Mouse (Mus musculus): ENCODE results near the gene Tub. TPM values are rescaled to one million over a fixed set of nuclear protein-coding genes. Genes with fewer than 3 reads are reported as not detected.

Gene Tub
- total RNA-seq, 1 experiment from 2014 or later, result 0.70 TPM

DNA sequence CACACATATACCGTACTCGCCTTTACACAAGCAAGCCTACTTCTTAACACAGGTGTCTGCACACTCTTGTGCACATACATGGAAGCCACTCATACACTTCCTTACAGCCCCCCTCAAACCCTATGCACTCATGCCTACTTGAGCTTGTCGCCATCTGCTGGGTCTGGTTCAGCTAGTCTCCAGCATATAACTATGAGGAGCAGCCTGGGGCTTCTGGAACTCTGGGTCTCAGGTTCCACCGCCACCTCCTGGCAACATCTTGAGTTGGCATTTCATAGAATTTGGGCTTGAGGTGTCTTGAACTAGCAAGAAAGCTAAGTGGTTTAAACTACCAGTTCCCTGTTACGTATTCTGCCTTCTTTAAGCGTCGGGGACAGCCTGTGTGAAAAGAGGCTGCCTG, 69.1 kb downstream of the Tub start:
- no peak for ATAC-seq (ENCODE audit: extremely low read depth, insufficient number of reproducible peaks, low FRiP score, poor library complexity, severe bottlenecking)

- ATAC-seq (ENCODE audit: extremely low read depth, insufficient number of reproducible peaks, low FRiP score, poor library complexity, severe bottlenecking), result no peak
Measured at GRCm38 (mm10) chr7:109021428-109021827, 71.3 kb downstream of the Tub start.

GRCm38 (mm10) chr7:109025743-109026142, 75.6 kb downstream of the Tub start:
- ATAC-seq (ENCODE audit: extremely low read depth, insufficient number of reproducible peaks, low FRiP score, poor library complexity, severe bottlenecking), result no peak

- no peak for ATAC-seq (ENCODE audit: extremely low read depth, insufficient number of reproducible peaks, low FRiP score, poor library complexity, severe bottlenecking)
Measured at GRCm38 (mm10) chr7:109026976-109027375, 76.8 kb downstream of the Tub start.

GRCm38 (mm10) chr7:109027721-109028120, 77.6 kb downstream of the Tub start:
- ATAC-seq (ENCODE audit: extremely low read depth, insufficient number of reproducible peaks, low FRiP score, poor library complexity, severe bottlenecking), result no peak

GRCm38 (mm10) chr7:109028204-109028603, 78.1 kb downstream of the Tub start:
- ATAC-seq (ENCODE audit: extremely low read depth, insufficient number of reproducible peaks, low FRiP score, poor library complexity, severe bottlenecking), result no peak

- ATAC-seq (ENCODE audit: extremely low read depth, insufficient number of reproducible peaks, low FRiP score, poor library complexity, severe bottlenecking), result no peak
Measured at GRCm38 (mm10) chr7:109029961-109030465, 79.9 kb downstream of the Tub start.

GRCm38 (mm10) chr7:109031331-109031730, 81.2 kb downstream of the Tub start:
- ATAC-seq (ENCODE audit: extremely low read depth, insufficient number of reproducible peaks, low FRiP score, poor library complexity, severe bottlenecking), result no peak

DNA sequence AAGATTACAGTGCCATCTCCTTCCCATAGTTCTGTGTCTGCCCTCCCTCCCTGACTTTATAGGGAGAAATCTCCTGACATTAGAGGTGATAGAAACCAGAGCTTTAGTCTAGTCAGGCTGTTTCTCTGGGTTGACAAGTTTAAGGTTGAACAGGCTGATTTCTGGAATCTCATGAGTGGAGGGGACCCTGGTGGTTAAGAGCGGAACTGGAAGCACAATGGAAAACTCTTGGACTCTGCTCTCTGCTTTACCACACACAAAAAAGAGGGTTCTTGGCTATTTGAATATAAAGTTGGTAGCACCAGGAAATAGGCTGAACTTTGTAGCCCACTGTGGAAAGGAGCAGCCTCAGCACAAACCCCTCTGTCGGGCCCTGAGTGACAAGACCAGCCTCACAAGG, 81.9 kb downstream of the Tub start:
- no peak for ATAC-seq (ENCODE audit: extremely low read depth, insufficient number of reproducible peaks, low FRiP score, poor library complexity, severe bottlenecking)

DNA sequence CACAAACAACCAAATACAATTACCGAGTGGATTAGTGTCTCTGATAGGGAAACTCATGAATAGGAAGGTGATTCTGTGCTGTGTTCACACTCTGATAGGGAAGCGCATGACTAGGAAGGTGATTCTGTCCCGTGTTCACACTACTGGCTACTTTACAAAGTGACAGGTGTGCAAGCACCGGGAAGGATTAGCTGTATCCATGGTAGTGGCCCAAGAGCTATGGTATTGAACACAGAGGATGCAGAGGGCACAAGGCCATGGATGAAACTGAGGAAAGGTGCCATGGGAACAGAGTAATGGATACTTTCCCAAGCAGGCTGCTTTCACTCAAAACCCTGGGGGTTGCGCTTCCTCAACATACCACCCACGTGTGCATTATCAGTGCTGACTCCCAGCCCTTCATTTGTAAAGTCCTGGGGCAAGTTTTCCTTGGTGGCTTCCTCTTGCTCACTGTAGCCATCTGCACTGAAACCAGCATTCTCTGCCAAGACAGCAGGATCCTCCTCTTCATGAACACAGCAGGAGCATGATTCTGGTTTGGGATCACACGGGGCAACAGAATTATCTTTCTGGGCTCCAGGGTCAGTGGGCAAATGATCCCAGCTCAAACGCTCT, 88.1 kb downstream of the Tub start:
- ATAC-seq (ENCODE audit: extremely low read depth, insufficient number of reproducible peaks, low FRiP score, poor library complexity, severe bottlenecking), result no peak

GRCm38 (mm10) chr7:109038987-109039386, 88.8 kb downstream of the Tub start:
- no peak for ATAC-seq (ENCODE audit: extremely low read depth, insufficient number of reproducible peaks, low FRiP score, poor library complexity, severe bottlenecking)

GRCm38 (mm10) chr7:109039445-109039844, 89.3 kb downstream of the Tub start:
- ATAC-seq (ENCODE audit: extremely low read depth, insufficient number of reproducible peaks, low FRiP score, poor library complexity, severe bottlenecking), result no peak

DNA sequence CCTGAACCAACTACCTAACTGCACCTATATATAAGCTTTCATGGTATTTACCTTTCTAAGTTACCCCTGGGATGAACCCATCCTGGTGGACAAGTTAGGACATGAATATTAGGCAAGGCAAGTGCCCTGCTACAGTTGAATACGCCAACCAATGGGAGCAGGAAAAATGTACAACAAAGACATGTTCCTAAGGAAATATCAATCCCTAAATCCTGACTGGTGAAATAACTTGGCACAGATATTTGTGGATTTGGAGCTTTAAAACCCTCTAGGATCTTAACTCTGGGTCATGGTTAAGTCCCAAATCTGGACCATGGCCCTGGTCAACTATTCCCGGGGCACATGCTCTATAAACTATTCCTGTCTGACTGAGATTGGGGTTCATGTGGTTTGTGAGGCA, 95.7 kb downstream of the Tub start:
- no peak for ATAC-seq (ENCODE audit: extremely low read depth, insufficient number of reproducible peaks, low FRiP score, poor library complexity, severe bottlenecking)

- no peak for ATAC-seq (ENCODE audit: extremely low read depth, insufficient number of reproducible peaks, low FRiP score, poor library complexity, severe bottlenecking)
Measured at GRCm38 (mm10) chr7:109050831-109051230, 100.7 kb downstream of the Tub start.

GRCm38 (mm10) chr7:109059536-109059935, 109.4 kb downstream of the Tub start:
- ATAC-seq (ENCODE audit: extremely low read depth, insufficient number of reproducible peaks, low FRiP score, poor library complexity, severe bottlenecking), result no peak

GRCm38 (mm10) chr7:109069641-109070040, 119.5 kb downstream of the Tub start:
- ATAC-seq (ENCODE audit: extremely low read depth, insufficient number of reproducible peaks, low FRiP score, poor library complexity, severe bottlenecking), result no peak

DNA sequence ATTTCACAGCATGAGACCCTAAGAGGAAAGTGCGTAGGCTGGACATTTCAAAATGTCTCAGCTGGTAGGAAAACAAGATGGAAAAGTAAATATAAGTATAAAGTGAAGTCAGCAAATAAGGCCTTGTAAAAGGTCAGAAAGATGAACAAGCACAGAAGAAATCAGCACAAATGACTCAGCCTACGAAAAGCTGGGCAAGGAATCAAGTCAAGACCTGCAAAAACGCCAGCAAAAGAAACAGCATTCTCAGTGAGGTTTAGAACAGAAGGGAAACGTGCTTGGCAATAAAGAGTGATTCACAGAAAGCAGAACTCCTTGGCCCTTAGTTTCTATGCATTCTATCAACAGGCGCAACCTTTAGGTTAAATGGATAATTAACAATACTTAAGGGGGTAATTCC, 122.2 kb downstream of the Tub start:
- no peak for ATAC-seq (ENCODE audit: extremely low read depth, insufficient number of reproducible peaks, low FRiP score, poor library complexity, severe bottlenecking)

DNA sequence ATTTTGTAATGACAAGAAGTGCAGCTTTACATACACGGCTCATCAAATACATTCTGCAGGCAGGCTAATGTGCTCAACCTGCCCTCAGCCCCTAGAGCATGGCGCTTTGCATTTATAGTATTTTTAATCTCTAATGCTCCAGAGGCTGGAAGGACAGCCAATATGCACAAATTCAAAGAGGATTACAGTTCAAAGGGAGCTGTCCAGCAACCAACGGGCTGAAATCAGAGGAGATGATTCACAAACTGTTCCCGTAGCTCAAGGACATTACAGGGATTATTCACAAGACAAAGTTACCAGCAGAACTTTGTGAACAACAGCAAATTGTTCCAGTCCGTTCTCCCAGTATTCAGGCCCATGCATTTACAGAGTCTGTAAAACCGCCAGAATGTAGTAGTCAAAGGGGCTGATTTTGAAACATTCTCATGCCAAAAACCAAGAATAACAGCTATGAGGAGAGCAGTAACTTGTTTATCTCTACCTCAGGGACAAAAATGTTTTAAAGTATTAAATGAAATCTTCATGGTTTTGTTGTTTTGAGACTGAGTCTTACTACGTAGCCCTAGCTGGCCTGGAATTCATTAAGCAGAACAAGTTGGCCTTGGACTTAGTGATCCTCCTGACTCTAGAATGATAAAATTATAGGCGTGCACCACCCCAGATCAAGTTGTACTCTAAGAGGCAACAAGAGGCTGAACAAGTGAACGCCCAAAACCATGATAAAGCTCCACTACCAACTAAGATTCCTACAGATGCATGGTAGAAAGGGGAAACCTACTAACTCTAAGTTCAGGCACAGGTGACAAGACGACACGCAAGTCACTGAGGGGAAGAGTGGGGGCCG, 132.4 kb downstream of the Tub start:
- ATAC-seq (ENCODE audit: extremely low read depth, insufficient number of reproducible peaks, low FRiP score, poor library complexity, severe bottlenecking), result no peak

- no peak for ATAC-seq (ENCODE audit: extremely low read depth, insufficient number of reproducible peaks, low FRiP score, poor library complexity, severe bottlenecking)
Measured at GRCm38 (mm10) chr7:109083113-109083812, 133.1 kb downstream of the Tub start, which contains the start of gene Ric3. Gene Ric3 (minus strand): TSS chr7:109083331.

GRCm38 (mm10) chr7:109083813-109084184, 133.7 kb downstream of the Tub start:
- no peak for ATAC-seq (ENCODE audit: extremely low read depth, insufficient number of reproducible peaks, low FRiP score, poor library complexity, severe bottlenecking)

Measured in neutrophil, adult 5-6 weeks (primary cell).